Mouse (Mus musculus) heart, postnatal 0 days (tissue): ENCODE measurements around the gene Crhr1.

Experiments used
- CTCF ChIP-seq: IDR thresholded peaks from 2 replicates; pipeline ENCODE4 v1.5.1; 2016; ENCODE audit warnings: antibody characterized with exemption, control low read depth, low read depth
- EP300 ChIP-seq: IDR thresholded peaks from 2 replicates; pipeline ENCODE4 v1.6.1; 2016; ENCODE audit warnings: antibody characterized with exemption, low read depth

DNA sequence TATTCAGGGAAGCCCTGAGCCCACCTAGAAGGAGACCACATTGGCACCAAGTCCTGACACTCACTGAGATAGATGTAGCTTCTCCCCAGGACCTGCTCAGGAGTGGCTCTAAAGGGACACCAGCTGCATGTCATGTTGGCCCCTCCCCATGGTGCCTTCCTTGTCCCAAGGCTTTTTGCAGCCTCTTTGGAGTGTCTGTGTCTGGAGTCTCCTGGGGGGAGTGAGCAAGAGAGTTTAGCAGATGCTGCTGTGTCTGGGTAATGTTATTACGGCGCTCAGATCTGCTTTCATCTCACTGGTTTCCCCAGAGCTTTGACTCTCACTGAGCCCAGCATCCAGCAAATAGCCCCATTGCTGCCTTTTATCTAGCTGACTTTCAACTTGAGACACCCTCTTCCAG, 25.7 kb upstream of the Crhr1 start:
- TF ChIP-seq EP300: no peak
- TF ChIP-seq CTCF: no peak
